Mouse (Mus musculus) gastrocnemius, postnatal 10 days (tissue): ENCODE results near the gene Mrpl16. TPM values are rescaled to one million over a fixed set of nuclear protein-coding genes. Genes with fewer than 3 reads are reported as not detected.

Experiments
- DNase-seq: peaks from one replicate; pipeline ENCODE4 v3.0.0; 2021; ENCODE audit warnings: mixed read lengths
- total RNA-seq, 2 experiments: library from RNA; stranded (reverse); gene quantifications; 2 replicates each; pipeline ENCODE4 v1.2.3; 2021

Gene Mrpl16
- total RNA-seq, 2 experiments from 2014 or later, result 37.4 to 46.0 TPM

- no peak for DNase-seq
These were observed 34.2 kb downstream of the Mrpl16 start for GRCm38 (mm10) chr19:11804423-11804822.

GRCm38 (mm10) chr19:11807251-11807650 lies 37.1 kb downstream of the Mrpl16 start:
- DNase-seq, result no peak

GRCm38 (mm10) chr19:11807822-11808221 lies 37.6 kb downstream of the Mrpl16 start:
- no peak for DNase-seq

- no peak for DNase-seq
These were observed 38.3 kb downstream of the Mrpl16 start for GRCm38 (mm10) chr19:11808452-11808851.

GRCm38 (mm10) chr19:11810003-11810758 lies 40.0 kb downstream of the Mrpl16 start:
- DNase-seq, result no peak

- DNase-seq, result no peak
These were observed 40.7 kb downstream of the Mrpl16 start for GRCm38 (mm10) chr19:11810856-11811255.

GRCm38 (mm10) chr19:11811688-11812365 lies 41.6 kb downstream of the Mrpl16 start:
- no peak for DNase-seq

GRCm38 (mm10) chr19:11813136-11813535 lies 42.9 kb downstream of the Mrpl16 start:
- DNase-seq, result no peak

- no peak for DNase-seq
These were observed 43.5 kb downstream of the Mrpl16 start for GRCm38 (mm10) chr19:11813649-11814048.

GRCm38 (mm10) chr19:11814742-11815333 lies 44.6 kb downstream of the Mrpl16 start:
- no peak for DNase-seq

- DNase-seq, result no peak
These were observed 46.5 kb downstream of the Mrpl16 start for GRCm38 (mm10) chr19:11816706-11817105.

GRCm38 (mm10) chr19:11817586-11817985 lies 47.4 kb downstream of the Mrpl16 start:
- DNase-seq, result no peak

GRCm38 (mm10) chr19:11818199-11819142 lies 48.3 kb downstream of the Mrpl16 start:
- DNase-seq, result peak; percentile 45

GRCm38 (mm10) chr19:11819143-11819700 lies 49.0 kb downstream of the Mrpl16 start, which contains the start of gene Stx3:
Gene Stx3, minus strand, starts transcription at chr19:11819403.
- no peak for DNase-seq

- DNase-seq, result peak; percentile 83
These were observed 49.6 kb downstream of the Mrpl16 start for GRCm38 (mm10) chr19:11819800-11820199.

GRCm38 (mm10) chr19:11820211-11820610 lies 50.0 kb downstream of the Mrpl16 start:
- no peak for DNase-seq

- no peak for DNase-seq
These were observed 53.3 kb downstream of the Mrpl16 start for GRCm38 (mm10) chr19:11823346-11824065.
